Mouse (Mus musculus): ENCODE results near the gene Bcl2l15. TPM values are rescaled to one million over a fixed set of nuclear protein-coding genes. Genes with fewer than 3 reads are reported as not detected.
A peak's percentile ranks its signal among the peaks of the same experiment; 100 is the strongest.
"Not testable (repeated sequence)": the region's sequence is repeated elsewhere in the genome, so short reads cannot be mapped to it uniquely, and the experiment has no call there.

Bcl2l15 gene
- under 1 TPM in 1 of 2 experiments, not detected in 1; 0.36 TPM for total RNA-seq (2021)
- long read RNA-seq, experiment 1 = 0 reads
- long read RNA-seq, experiment 2 = 0 reads

DNA sequence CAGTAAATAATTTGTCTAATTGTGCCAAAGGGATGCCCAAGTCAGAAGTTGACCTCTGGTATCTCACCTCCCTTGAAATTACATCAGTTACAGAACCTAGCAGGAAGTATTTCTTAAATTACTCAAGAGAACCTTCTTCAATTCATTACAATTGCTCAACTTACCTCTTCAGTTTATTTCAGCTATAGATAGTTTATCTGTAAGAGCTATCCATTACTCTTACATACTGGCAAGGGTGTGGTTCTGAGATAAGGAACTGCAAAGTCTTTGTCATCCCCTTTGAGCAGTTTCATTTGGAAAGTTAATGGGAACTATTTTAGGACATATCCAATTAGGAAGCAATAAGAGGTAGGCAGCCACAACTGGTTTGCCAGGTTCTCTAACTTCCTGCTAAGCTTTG, at the start of gene Bcl2l15:
Gene Bcl2l15, plus strand, starts transcription at position 176 of the 400 bp plus-strand sequence.
- DNase-seq = no peak

DNA sequence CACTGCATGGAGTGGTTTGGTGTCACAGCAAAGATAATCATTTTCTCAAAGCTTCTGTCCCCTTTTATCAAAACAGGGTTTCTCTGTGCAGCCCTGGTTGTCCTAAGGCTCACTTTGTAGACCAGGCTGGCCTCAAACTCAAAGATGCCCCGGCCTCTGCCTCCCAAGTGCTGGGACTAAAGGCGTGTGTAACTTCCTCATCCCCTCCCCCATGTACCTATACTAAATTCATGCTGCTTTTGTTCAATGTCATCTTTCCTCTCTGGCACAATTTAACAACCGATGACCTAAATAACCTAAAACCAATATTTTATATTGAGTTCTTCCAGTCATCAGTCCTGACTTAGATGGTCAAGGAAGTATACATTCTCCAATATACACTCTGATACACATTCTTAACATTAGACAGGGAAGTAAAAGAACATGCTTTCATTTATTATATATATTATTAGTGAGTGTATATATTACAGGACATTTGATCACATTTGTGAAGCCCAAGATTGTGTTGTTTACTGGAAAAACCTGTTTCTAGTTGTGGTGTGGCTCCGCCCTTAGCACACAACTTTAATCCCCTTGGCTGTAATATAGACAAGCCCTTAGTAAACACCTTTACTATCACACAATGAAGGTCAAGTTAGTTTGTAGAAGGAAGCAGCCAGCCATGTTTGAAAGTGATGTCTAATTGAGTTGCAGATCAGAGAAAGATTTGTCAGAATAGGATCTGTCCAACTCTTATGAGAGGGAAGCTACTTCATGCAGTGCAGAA, 49.4 kb upstream of the Bcl2l15 start:
- no peak for DNase-seq

DNA sequence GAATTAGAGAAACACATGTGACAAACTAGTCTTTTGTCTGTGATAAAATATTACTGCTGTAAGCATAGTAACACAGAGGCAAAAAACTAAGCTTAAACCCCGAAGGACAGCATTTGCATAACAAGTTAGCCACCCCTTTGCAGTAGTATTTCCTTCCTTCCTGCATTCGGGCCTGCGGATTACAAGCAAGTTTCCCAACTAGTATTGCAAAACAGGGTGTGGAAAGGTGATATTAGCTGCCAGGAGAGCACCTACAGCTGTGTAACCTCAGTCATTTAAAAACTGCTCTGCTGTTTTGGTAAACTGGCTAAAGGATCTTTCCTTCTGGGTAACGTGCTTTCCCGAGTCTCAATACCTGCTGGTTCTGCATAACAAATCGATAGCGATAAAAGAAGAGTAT, 45.2 kb upstream of the Bcl2l15 start:
- DNase-seq = peak; percentile 50

DNA sequence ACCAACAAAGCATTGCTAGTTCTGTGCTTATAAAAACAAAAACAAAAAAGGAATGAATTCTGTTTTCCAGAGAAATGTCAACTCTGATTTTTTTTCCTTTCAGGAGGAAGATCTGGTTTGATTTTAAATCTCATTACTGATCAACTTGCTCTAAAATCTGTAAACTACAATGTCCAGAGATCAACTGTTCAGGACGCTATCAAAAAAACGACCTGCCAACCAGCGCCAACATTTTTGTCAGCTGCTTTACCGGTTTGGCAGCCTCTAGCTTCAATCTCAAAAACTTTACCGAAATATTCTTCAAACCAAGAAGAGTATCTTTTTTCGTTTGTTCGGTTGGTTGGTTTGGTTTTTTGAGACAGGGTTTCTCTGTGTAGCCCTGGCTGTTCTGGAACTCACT, 43.3 kb upstream of the Bcl2l15 start:
- DNase-seq = no peak

DNA sequence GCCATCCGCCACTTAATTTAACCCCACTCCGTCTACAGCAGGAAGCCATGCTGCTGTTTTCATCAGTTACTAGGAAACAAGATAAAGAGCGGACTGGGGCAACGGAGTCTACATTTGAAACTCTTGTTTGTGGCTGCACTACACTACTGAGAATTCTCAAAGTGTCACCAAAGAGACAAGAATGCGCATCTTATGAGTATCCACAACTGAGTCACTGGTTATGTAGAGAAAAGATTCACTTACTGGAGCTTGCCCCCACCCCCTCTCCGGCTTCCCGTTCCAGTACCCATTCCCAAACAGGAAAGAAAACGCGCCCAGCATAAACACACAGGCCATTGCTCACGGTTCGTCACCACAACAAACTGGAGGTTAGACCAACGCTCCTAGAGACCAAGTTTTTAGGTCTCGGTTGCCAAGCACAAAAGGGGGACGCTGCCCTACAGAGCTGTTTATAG, 42.5 kb upstream of the Bcl2l15 start:
- peak; percentile 57 for DNase-seq

DNA sequence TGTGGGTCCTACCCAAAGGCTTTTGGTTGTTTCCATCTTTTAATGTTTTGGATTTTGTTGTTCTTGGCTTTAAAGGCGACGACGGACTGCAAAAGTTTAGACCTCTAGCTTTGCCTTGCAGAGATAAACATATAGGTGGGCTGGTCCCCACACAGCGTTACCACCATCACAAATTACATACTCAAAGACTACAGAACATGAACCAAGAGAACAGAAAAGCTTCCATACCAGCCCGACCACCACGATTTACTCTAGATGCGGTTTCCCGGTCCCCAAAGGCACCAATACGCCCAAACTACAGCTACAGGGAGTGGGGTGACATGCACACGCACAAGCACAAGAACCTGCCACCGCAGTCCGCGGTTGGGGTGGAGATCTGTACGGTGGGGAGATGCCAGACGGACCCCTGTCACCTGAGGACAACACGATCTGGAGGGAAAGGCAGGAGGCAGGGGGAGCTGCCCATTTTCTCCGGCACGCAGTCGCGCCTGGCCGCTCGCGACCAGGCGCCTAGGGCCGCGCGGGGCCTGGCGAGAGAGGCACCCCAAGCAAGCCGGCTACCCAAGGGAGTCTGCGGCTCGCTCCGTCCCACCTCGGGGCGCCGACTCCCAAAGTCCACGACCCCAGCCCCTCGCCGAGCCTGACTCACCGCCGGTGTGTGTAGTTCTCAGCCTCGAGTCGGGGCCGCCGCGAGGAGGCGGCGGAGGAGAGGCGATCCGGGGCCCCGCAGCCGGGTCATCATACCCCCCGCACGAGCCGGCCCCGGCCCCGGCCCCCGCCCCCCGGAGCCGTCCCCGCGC, 41.9 kb upstream of the Bcl2l15 start:
- peak; percentile 56 for DNase-seq

DNA sequence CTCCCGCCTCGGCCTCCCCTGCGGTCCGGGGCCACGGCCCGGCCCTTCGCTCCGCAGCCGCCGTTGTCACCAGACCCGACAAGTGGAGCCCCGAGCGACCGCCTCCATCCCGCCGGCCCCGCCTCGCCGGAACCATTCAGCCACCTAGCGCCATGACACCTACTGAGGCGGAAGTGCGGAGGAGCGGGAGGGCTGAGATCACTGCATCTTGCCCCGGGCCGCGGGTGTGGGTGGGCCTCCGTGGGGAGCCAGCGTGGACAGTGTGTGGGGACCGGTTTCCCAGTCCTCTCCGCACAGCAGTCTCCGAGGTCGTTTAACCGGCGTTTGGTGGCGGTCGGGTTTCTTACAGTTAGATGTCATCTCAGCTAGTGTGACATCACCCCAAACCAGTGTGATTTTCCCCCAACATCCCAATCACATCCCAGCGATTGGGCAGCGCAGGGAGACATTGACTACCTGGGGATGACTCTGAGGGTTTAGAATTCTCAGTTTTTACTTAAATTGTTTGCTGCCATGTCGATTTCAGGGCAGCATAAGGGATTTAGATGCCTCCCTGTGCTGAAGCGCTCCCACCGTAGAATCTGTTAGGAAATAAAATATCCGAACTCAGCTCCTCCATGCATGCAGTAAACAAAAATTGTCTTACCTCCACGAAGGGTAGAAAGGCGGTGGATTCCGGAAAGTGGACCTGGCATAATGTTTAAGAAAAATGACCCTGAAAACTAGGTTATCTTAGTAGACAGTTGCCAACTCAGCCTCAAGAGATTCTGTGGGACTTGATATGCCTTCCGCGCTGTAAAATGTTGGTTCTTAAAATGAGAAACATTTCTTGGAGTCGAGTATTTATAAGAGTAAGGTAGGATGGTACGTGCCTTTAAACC, 40.9 kb upstream of the Bcl2l15 start, which contains the start of gene Hipk1:
Gene Hipk1, minus strand, starts transcription at position 334 of the 881 bp plus-strand sequence.
- peak; percentile 96 for DNase-seq

DNA sequence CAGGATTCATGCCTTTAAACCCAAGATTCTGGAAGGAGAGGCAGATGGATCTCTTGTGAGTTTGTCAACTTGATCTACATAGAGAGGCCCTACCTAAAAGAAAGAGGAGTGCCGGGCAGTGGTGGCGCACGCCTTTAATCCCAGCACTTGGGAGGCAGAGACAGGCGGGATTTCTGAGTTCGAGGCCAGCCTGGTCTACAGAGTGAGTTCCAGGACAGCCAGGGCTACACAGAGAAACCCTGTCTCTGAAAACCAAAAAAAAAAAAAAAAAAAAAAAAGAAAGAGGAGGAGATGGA, 40.3 kb upstream of the Bcl2l15 start:
- not testable (repeated sequence) for DNase-seq

DNA sequence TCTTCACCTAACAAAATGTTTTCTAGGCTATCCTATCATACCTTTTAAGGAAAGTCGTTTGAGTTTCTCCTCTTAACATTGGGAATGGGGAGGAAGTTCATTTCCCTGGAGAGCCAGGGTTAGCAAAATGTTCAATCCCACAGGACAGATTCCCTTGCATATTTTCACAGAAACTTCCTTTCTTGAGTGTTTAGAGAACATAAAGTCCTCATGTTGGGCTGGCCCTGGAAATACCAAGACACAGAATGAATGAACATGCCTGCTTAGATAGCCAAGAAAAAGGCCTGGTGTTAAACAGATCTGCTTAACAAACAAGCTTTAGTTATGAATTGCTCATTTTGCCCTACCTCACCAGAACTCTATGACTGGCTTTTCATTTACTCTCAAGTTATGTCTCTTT, 39.8 kb upstream of the Bcl2l15 start:
- DNase-seq = no peak

DNA sequence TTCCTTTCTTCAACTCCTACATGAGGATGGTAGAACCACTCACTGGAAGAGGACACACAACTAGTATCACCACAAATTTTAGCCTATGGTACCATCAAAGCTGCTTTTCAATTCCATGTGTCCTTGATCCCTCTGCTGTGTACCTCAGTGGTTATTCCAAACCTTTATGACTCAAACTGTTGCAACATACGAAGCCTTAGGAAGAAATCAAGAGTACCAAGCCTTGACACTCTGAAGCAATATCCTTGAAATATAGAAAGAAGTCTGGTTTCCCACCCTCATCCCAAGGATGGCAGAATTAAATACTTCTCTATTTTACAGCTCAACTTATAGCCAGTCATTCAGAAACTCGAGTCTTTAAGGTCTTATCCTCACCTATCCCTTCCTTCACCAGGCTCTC, 36.0 kb upstream of the Bcl2l15 start:
- no peak for DNase-seq

DNA sequence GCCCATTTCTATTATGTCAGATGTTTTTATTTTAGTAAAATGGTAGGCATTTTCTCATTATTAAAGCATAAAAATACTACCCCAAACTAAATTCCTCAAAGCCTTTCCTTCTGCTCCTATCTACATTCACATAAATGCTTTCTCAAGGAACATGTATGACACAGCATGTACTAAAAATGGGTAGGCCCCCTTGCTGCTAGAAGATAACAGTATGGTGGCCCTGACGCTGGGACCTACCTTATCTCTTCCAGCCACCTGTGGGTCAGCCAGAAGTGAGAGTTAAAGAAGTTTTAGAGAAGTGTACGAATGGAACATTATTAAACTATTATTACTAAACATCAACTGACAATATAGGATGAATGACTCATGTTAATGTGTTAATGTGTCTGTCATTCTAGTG, 32.9 kb upstream of the Bcl2l15 start:
- no peak for DNase-seq

DNA sequence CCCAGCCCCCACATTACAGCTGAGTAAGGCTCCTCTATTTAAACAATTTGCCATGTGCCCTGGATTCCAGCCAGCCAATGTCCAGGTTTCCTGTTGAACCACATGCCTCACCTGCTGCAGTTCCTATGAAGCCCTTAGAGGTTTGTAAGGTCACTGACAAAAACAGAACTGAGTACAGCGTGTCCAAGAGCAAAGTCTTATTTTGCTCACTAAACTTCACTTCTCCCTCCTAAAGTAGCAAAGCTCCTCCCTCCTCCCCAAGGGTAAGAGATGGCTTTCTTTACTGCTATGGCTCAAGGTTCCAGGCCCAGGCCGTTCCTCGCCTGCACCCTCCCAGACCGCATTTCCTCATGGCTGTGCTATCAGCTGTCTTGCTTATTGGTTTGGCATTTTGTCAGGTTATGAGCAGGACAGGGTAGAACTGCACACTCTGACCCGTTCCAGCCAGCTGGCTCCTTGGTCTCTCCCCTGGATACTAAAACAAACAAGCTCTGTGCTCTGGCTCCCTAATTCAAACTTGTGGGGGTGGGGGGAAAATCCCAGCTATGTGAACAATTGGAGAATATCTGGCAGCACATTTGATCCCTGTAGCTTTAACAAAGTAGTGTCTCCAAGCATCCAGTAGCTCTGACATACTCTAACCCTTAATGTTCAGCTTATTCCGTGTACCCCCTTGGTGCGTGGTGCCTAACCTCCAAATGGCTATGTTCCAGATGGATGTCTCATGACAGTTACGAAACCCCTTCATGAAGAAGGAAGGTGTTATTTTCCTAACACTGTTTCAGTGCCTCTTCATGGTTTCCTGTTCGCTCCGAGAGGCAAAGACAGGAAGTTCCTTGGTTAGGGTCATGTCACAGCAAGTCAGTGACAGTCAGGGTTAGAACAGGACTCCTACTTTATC, 30.5 kb upstream of the Bcl2l15 start:
- DNase-seq = peak; percentile 79

DNA sequence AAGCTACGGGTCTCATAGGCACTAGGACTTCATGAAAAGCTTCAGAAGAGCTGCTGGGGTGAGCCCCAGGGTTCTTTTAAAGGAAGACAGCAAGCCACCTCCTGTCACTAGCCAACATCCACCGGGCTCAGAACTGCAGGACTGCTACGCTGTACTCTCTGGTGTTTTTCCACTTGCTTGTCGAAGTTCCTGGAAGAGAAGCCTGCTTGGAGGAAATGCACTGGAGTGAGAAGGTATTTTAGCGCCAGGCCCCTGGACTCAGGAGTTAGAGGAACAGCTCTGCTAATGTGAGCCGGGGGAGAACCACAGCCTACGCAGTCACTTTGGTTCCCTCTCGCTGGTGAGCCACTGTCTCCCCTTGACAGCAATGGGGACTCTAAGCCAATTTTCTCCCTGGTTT, 29.5 kb upstream of the Bcl2l15 start:
- peak; percentile 21 for DNase-seq

DNA sequence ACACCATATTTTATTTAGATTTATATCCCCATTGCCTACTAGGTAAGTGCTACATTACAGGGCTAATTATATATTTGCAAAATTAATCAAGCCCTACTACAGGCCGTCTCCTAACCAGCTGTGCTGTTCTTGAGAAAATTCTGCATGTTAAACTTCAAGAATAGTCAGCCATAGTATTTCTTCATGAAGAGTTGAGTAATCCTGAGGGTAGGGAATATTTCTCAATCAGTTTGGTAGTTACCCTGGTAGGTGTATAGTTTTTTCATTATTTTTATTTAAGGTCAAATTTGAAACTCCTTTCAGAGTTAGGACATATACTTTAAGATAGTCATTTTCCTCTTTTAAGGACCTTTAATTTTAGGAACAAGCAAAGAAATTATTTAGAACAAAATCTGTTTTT, 26.7 kb upstream of the Bcl2l15 start:
- DNase-seq = no peak

DNA sequence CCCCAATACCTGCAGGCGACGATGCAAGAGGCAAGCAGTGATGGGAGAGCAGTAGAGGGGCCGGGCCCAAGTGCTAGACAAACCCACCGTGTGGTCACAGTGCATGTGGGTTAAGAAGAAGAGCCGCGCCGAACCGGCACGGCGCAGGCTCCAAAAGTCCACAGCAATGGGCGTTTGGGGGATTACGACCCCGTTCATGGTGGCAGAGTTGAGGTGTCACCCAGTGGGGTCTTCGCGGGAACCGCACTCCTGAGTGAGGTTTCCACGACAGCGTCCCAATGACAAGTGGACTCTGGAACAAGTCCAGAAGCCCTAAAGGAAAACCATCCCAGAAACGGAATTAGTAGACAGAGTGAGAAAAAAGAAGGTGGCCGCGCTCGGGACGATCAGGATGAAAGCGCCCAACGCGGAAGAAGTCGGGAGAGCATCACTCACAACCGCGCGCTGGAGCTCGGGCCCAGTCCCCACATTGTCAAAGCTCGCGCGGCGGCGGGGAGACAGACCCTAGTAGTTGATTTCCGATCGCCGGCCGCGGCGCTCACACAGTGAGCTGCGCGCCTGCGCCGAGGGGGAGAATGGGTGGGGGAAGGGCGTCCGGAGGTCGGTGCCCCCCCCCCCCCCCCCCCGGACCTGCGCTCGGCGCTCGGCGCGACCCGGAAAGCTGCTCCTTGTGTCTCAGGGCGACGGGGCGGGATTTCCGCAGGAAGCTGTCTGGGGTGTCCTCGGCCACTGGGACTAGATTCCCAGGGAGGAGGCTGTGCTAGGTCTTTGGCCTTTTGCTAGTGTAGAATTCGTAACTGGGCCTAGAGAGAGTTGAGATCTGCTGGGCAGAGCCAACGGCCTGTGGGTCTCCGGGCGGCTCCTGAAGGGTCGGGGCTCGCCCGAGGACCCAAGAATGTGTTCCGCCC, 23.3 kb upstream of the Bcl2l15 start, which contains the start of the genes Dclre1b, Ap4b1 and Gm43064:
Gene Dclre1b, minus strand, starts transcription at position 554 of the 908 bp plus-strand sequence.
Gene Ap4b1, plus strand, starts transcription at position 630 of the 908 bp plus-strand sequence.
Gene Gm43064, plus strand, starts transcription at position 683 of the 908 bp plus-strand sequence.
- peak; percentile 94 for DNase-seq

DNA sequence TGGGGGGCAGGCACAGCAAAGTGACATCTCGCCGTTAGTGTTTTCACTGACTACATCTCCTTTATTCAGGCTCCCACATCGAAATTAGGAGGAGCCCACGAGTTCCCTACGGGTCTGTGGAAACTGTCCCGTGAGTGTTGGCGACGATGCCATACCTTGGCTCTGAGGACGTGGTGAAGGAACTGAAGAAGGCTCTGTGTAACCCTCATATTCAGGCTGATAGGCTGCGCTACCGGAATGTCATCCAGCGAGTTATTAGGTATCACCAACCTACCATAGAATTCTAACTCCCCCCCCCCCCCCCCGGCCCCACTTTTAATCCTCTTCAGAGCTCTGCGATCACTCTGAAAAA, 22.6 kb upstream of the Bcl2l15 start:
- no peak for DNase-seq

DNA sequence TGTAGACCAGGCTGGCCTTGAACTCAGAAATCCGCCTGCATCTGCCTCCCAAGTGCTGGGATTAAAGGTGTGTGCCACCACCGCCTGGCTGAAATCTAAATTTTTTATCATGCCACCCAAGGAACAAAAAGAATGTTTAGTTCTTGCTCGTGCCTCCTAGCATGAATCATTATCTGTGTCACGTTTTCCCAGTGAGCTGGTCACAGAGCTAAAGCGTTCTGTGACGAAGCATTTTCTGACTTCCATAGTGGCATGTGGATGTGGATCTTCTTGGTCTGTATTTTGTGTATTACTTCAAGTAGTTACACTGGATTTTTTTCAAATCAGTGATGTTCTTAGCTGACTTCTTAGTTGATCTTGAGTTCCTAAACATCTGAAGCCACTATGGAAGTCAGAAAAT, 21.4 kb upstream of the Bcl2l15 start:
- DNase-seq = no peak

DNA sequence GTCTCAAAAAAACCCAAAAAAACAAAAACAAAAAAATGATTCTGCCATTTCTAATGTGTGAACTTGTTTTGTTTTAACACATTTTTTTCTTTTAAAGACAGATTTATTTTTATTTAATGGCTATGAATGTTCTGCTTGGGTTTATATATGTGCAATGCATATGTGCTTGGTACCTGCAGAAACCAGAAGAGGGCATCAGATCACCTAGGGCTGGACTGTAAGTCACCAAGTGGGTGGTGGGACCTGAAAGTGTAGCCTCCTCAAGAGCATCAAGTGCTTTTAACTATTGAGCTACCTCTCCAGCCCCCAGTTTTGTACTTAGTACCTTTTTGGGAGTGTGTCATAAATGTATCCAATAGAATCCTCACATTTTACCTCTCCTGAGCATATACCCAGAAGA, 4.9 kb upstream of the Bcl2l15 start:
- DNase-seq = no peak

DNA sequence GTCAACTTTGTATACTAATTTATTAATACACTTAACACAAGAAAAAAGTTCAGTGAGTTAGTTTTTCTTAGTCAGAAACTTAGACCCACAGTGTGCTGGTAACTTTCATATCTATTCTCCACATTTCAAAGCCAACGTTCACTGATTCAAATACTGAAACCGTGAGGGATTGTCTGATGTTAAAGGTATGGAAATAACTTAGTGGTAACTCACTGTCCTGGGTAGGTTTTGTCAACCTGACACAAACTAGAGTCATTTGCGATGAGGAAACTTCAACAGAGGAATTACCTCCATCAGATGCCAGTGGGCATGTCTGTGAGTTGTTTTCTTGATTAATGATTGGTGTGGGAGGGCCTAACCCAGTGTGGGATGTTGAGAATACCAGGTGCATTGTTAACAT, 3.4 kb upstream of the Bcl2l15 start:
- DNase-seq = no peak

DNA sequence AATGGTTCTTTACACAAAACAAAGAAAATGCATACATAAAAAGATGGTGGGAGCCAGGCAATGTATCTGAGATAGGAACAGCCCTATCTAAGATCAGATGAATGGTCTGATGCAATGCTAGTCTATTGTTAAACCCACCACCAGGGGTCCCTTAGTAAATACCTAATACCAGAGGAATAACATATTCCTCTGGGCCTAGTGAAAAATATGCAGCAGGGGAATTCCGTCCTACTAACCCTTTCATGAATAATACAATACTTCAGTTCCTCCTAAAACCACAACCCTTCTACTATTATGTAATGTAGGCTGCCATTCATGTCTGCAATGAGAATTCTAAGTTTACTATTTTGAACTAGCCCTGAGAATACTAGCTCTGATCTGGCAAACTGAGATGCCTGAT, 1.7 kb upstream of the Bcl2l15 start:
- DNase-seq = not testable (repeated sequence)

Measured in adrenal gland, postnatal 10 days (tissue).